Mouse (Mus musculus) hindbrain, embryonic 10.5 days (tissue): ENCODE results near the gene Cpt2. TPM values are rescaled to one million over a fixed set of nuclear protein-coding genes. Genes with fewer than 3 reads are reported as not detected.
A peak's percentile ranks its signal among the peaks of the same experiment; 100 is the strongest.

Experiments used
- DNase-seq: peaks from one replicate; pipeline ENCODE4 v3.0.0-alpha.2; 2017; ENCODE audit warnings: low spot score
- H3K27ac ChIP-seq: fragments of 300-500 bp; sonication (generic); 2 replicates; pipeline ENCODE4 v1.5.1; 2016; ENCODE audit warnings: mild to moderate bottlenecking, moderate library complexity
- H3K27me3 ChIP-seq: fragments of 300-500 bp; sonication (generic); 2 replicates; pipeline ENCODE4 v1.6.1; 2016; ENCODE audit warnings: mild to moderate bottlenecking; ENCODE audit not compliant: poor library complexity, insufficient read depth, severe bottlenecking
- H3K36me3 ChIP-seq: fragments of 300-500 bp; sonication (generic); 2 replicates; pipeline ENCODE4 v1.6.1; 2016; ENCODE audit warnings: mild to moderate bottlenecking, moderate library complexity
- H3K4me1 ChIP-seq: fragments of 300-500 bp; sonication (generic); replicated peaks from 2 replicates; pipeline ENCODE4 v1.6.1; 2016; ENCODE audit warnings: mild to moderate bottlenecking
- H3K4me3 ChIP-seq: fragments of 300-500 bp; sonication (generic); 2 replicates; pipeline ENCODE4 v1.5.1; 2016; ENCODE audit warnings: mild to moderate bottlenecking, moderate library complexity
- H3K9me3 ChIP-seq: fragments of 300-500 bp; sonication (generic); 2 replicates; pipeline ENCODE4 v1.6.1; 2016; ENCODE audit warnings: mild to moderate bottlenecking, moderate library complexity
- WGBS: fragments of 180-500 bp; shearing (Covaris S2); methylation state at CpG from one replicate; pipeline ENCODE4 v1.1.7; 2016; 5-methylcytosine and 5-hydroxymethylcytosine counted together
- polyA plus RNA-seq: library from polyadenylated mRNA; unstranded; fragments of >200 nt; fragmentation: Nextera tagmentation; extraction: Ambion mirVana; gene quantifications from 2 replicates; pipeline ENCODE4 v1.2.1, GENCODE M21; 2016

Cpt2 gene
- 38.7 and 39.7 TPM in 2 replicates for polyA plus RNA-seq

GRCm38 (mm10) chr4:107923145-107923802, at the start of gene Cpt2:
Gene Cpt2, minus strand, starts transcription at chr4:107923610.
- Histone ChIP-seq H3K27me3 (no peaks in the 10 kb centered on the region), H3K4me3 (peak within 1 kb of the TSS; percentile 93), H3K27ac (peak within 1 kb of the TSS; percentile 92), H3K36me3 (peaks cover 8% of the 10 kb centered on the region; the same call in 1 of the 2 replicates), H3K9me3 (no peaks in the 10 kb centered on the region), H3K4me1 (peaks cover 23% of the 10 kb centered on the region)
- DNase-seq = peak; percentile 97
- 2% methylated on average over 38 of the region's 38 CpGs for WGBS

- Histone ChIP-seq H3K27ac (no peak overlapping the region), H3K36me3 (no peaks in the 10 kb centered on the region), H3K4me3 (no peak overlapping the region), H3K27me3 (no peaks in the 10 kb centered on the region), H3K4me1 (peaks cover 18% of the 10 kb centered on the region), H3K9me3 (no peaks in the 10 kb centered on the region)
- no peak for DNase-seq
- 94% methylated on average over 1 of the region's 1 CpGs for WGBS
These were observed 47.8 kb upstream of the Cpt2 start for GRCm38 (mm10) chr4:107971162-107971561.

GRCm38 (mm10) chr4:107969781-107970180, 46.4 kb upstream of the Cpt2 start:
- no peak for DNase-seq
- peaks cover 18% of the 10 kb centered on the region for H3K4me1 ChIP-seq
- H3K27me3 ChIP-seq = no peaks in the 10 kb centered on the region
- H3K4me3 ChIP-seq = no peak overlapping the region
- no peak overlapping the region for H3K27ac ChIP-seq
- no peaks in the 10 kb centered on the region for H3K36me3 ChIP-seq
- H3K9me3 ChIP-seq = no peaks in the 10 kb centered on the region

GRCm38 (mm10) chr4:107967966-107968682, 44.7 kb upstream of the Cpt2 start, which contains the start of gene Slc1a7:
Gene Slc1a7, plus strand, starts transcription at chr4:107968332.
- 87% methylated on average over 16 of the region's 16 CpGs for whole genome bisulfite sequencing
- no peaks in the 10 kb centered on the region for H3K9me3 ChIP-seq
- no peak for DNase-seq
- no peak within 1 kb of the TSS for H3K4me3 ChIP-seq
- H3K27ac ChIP-seq = no peak within 1 kb of the TSS
- H3K36me3 ChIP-seq = no peaks in the 10 kb centered on the region
- H3K27me3 ChIP-seq = no peaks in the 10 kb centered on the region
- H3K4me1 ChIP-seq = peaks cover 18% of the 10 kb centered on the region

GRCm38 (mm10) chr4:107966416-107967109, 43.2 kb upstream of the Cpt2 start:
- Histone ChIP-seq H3K9me3 (no peaks in the 10 kb centered on the region), H3K4me3 (no peak overlapping the region), H3K27ac (no peak overlapping the region), H3K36me3 (no peaks in the 10 kb centered on the region), H3K27me3 (no peaks in the 10 kb centered on the region), H3K4me1 (peaks cover 28% of the 10 kb centered on the region)
- DNase-seq = no peak
- 61% methylated on average over 5 of the region's 5 CpGs for WGBS

GRCm38 (mm10) chr4:107962792-107963191, 39.4 kb upstream of the Cpt2 start:
- H3K9me3 ChIP-seq = no peaks in the 10 kb centered on the region
- H3K27me3 ChIP-seq = no peaks in the 10 kb centered on the region
- whole genome bisulfite sequencing = 90% methylated on average over 2 of the region's 2 CpGs
- peaks cover 17% of the 10 kb centered on the region for H3K4me1 ChIP-seq
- H3K36me3 ChIP-seq = no peaks in the 10 kb centered on the region
- no peak for DNase-seq
- no peak overlapping the region for H3K27ac ChIP-seq
- H3K4me3 ChIP-seq = no peak overlapping the region

- DNase-seq = no peak
- no peaks in the 10 kb centered on the region for H3K36me3 ChIP-seq
- peaks cover 17% of the 10 kb centered on the region for H3K4me1 ChIP-seq
- no peak overlapping the region for H3K27ac ChIP-seq
- H3K9me3 ChIP-seq = no peaks in the 10 kb centered on the region
- no peaks in the 10 kb centered on the region for H3K27me3 ChIP-seq
- no peak overlapping the region for H3K4me3 ChIP-seq
- 76% methylated on average over 11 of the region's 11 CpGs for WGBS
These were observed 38.8 kb upstream of the Cpt2 start for GRCm38 (mm10) chr4:107962044-107962732.

- peaks cover 13% of the 10 kb centered on the region; the same call in 1 of the 2 replicates for H3K4me1 ChIP-seq
- no peaks in the 10 kb centered on the region for H3K9me3 ChIP-seq
- no peaks in the 10 kb centered on the region for H3K27me3 ChIP-seq
- DNase-seq = no peak
- 86% methylated on average over 7 of the region's 7 CpGs for WGBS
- H3K36me3 ChIP-seq = no peaks in the 10 kb centered on the region
- H3K4me3 ChIP-seq = no peak overlapping the region
- H3K27ac ChIP-seq = no peak overlapping the region
These were observed 35.1 kb upstream of the Cpt2 start for GRCm38 (mm10) chr4:107958487-107958886.

- 0 out of 2 replicates have a peak, but pooled peaks cover 3% of the 10 kb centered on the region for H3K4me1 ChIP-seq
- no peaks in the 10 kb centered on the region for H3K9me3 ChIP-seq
- H3K27ac ChIP-seq = no peak overlapping the region
- DNase-seq = no peak
- H3K27me3 ChIP-seq = no peaks in the 10 kb centered on the region
- H3K4me3 ChIP-seq = no peak overlapping the region
- H3K36me3 ChIP-seq = no peaks in the 10 kb centered on the region
- WGBS = 75% methylated on average over 5 of the region's 5 CpGs
These were observed 32.3 kb upstream of the Cpt2 start for GRCm38 (mm10) chr4:107955691-107956090.

GRCm38 (mm10) chr4:107952845-107953244, 29.4 kb upstream of the Cpt2 start:
- H3K27ac ChIP-seq = no peak overlapping the region
- no peaks in the 10 kb centered on the region for H3K36me3 ChIP-seq
- no peaks in the 10 kb centered on the region for H3K27me3 ChIP-seq
- H3K9me3 ChIP-seq = no peaks in the 10 kb centered on the region
- no peak overlapping the region for H3K4me3 ChIP-seq
- no peak for DNase-seq
- H3K4me1 ChIP-seq = 0 out of 2 replicates have a peak, but pooled peaks cover 3% of the 10 kb centered on the region

- Histone ChIP-seq H3K4me3 (no peak overlapping the region), H3K27me3 (no peaks in the 10 kb centered on the region), H3K4me1 (0 out of 2 replicates have a peak, but pooled peaks cover 3% of the 10 kb centered on the region), H3K9me3 (no peaks in the 10 kb centered on the region), H3K36me3 (no peaks in the 10 kb centered on the region), H3K27ac (no peak overlapping the region)
- WGBS = 86% methylated on average over 4 of the region's 4 CpGs
- DNase-seq = no peak
These were observed 26.5 kb upstream of the Cpt2 start for GRCm38 (mm10) chr4:107949918-107950317.

- H3K4me1 ChIP-seq = no peaks in the 10 kb centered on the region
- H3K9me3 ChIP-seq = no peaks in the 10 kb centered on the region
- no peaks in the 10 kb centered on the region for H3K36me3 ChIP-seq
- H3K4me3 ChIP-seq = no peak overlapping the region
- no peaks in the 10 kb centered on the region for H3K27me3 ChIP-seq
- 83% methylated on average over 2 of the region's 2 CpGs for WGBS
- no peak overlapping the region for H3K27ac ChIP-seq
- no peak for DNase-seq
These were observed 20.7 kb upstream of the Cpt2 start for GRCm38 (mm10) chr4:107944141-107944540.
